Mouse (Mus musculus) Patski (cell line): ENCODE results near the gene Mrpl48. TPM values are rescaled to one million over a fixed set of nuclear protein-coding genes. Genes with fewer than 3 reads are reported as not detected.
A peak's percentile ranks its signal among the peaks of the same experiment; 100 is the strongest.

Experiments
- ATAC-seq: fragments of 100-300 bp; one replicate; pipeline ENCODE4 v1.8.0; 2021
- CTCF ChIA-PET: fragments of 350-600 bp; sonication (Branson Sonifier 250); formaldehyde crosslinking; loops from one replicate; lab custom pipeline; 2022; ENCODE audit warnings: inconsistent platforms; lab: Charles Lee
- POLR2A ChIA-PET: fragments of 350-600 bp; sonication (Branson Sonifier 250); formaldehyde crosslinking; loops from one replicate; lab custom pipeline; 2022; ENCODE audit warnings: antibody characterized with exemption, inconsistent platforms; lab: Charles Lee
- DNase-seq: peaks from one replicate; pipeline ENCODE4 v3.0.0-alpha.2; 2011; ENCODE audit warnings: low read depth, low spot score
- H3K27me3 ChIP-seq: fragments of 371-371 bp; one replicate; pipeline ENCODE4 v1.5.1; 2021
- CTCF ChIP-seq: fragments of 100-300 bp; IDR thresholded peaks from one replicate; pipeline ENCODE4 v1.5.1; 2021
- in situ Hi-C: fragments of 300-500 bp; cut with MboI; formaldehyde crosslinking; loops from 3 replicates; pipeline ENCODE4 v1.11.1; 2018; ENCODE audit warnings: low pct_unique_long_range_greater_than_20kb, mixed read lengths
- polyA plus RNA-seq: library from polyadenylated mRNA; unstranded; gene quantifications from one replicate; pipeline ENCODE4 v1.2.3, GENCODE M21; 2021

Gene Mrpl48
- polyA plus RNA-seq, 1 experiment from 2014 or later: 25.3 TPM

- no peak for DNase-seq
Measured at GRCm38 (mm10) chr7:100637657-100638056, 29.6 kb upstream of the Mrpl48 start.

GRCm38 (mm10) chr7:100624538-100624937, 16.4 kb upstream of the Mrpl48 start:
- in situ Hi-C loops: no loop called here
- TF ChIP-seq CTCF: no peak
- DNase-seq (no peak), ATAC-seq (no peak)
- POLR2A ChIA-PET: no interaction called here
- CTCF ChIA-PET: interaction anchor here (0.7 to 4.0 kb wide), 5 partner anchors 13 to 104 kb away, joined by 3 to 17 read pairs (median 3); no protein-coding TSS in a partner anchor
- H3K27me3 ChIP-seq: no peaks in the 10 kb centered on the region

More at GRCm38 (mm10) chr7:100637657-100638056, 29.6 kb upstream of the Mrpl48 start:
- TF ChIP-seq CTCF: peak; percentile 56
- H3K27me3 ChIP-seq: no peaks in the 10 kb centered on the region
- in situ Hi-C loops: loop anchor here (10.0 kb wide), 1 partner anchor 113 kb away; no protein-coding TSS in a partner anchor
- no peak for ATAC-seq
- ChIA-PET POLR2A (interaction anchor here (0.6 kb wide), 1 partner anchor 63 kb away, joined by 3 read pairs; no protein-coding TSS in a partner anchor), CTCF (interaction anchor here (0.6 to 3.9 kb wide), 8 partner anchors 12 to 117 kb away, joined by 3 to 16 read pairs (median 4); no protein-coding TSS in a partner anchor)

GRCm38 (mm10) chr7:100622277-100622676, 14.2 kb upstream of the Mrpl48 start:
- DNase-seq: no peak
- peak; percentile 48 for TF ChIP-seq CTCF
- ATAC-seq: no peak
- POLR2A ChIA-PET: no interaction called here
- CTCF ChIA-PET: interaction anchor here (1.2 to 4.0 kb wide), 2 partner anchors 13 to 101 kb away, joined by 3 to 17 read pairs; no protein-coding TSS in a partner anchor
- in situ Hi-C loops: no loop called here
- no peaks in the 10 kb centered on the region for H3K27me3 ChIP-seq

DNA sequence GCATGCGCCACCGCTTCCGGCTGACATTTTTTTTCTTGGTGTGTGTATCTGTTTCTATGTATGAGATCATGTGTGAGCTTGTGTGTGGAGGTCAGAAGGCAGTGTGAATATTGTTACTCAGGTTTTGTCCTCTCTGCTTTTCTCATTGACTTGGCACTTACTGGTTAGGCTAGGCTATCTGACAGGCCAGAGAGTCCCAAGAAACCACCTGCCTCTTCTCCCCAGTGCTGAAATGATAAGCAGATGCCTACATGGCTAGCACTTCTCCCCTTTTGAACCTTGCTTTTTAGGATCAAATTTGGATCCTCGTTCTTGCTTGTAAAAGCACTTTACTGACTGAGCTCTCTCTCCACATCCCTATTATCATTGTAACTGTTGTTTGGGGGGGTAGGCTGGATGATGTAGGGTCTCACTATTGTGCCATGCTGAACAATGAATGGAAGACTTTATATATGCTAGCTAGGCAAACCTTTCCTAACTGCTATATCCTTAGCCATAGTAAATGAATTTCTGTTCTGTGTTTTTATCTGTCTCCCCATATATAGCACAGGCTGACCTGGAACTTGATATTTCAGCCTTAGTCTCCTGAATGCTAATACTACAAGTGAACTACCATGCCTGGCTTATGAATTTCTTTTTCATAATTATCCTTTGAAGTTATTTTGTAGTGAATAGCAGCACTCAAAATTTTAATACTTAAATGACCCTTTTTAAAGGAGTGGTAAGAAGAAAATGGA, 8.2 kb upstream of the Mrpl48 start:
- TF ChIP-seq CTCF: no peak
- POLR2A ChIA-PET: interaction anchor here (0.6 kb wide), 1 partner anchor 378 kb away, joined by 3 read pairs; no protein-coding TSS in a partner anchor
- in situ Hi-C loops: no loop called here

DNA sequence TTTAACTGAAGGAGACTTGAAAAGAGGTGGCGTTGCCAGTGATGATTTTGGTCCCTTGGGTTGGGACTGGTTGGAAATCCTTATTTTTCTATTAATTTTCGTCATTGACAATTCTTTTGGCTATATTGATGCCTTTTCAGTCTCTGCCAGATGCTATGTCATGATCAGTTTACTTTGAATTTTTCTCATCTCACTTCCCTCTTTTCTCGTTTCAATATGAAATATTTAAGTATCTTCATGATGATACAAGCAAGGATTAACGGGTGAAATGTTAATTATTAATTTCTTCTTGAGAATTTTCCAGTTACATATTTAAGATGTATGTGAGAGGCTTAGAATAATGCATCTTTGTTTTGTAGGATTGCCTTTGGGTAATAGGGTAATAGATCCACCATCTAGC, 809 bp upstream of the Mrpl48 start:
- DNase-seq: no peak
- in situ Hi-C loops: no loop called here
- H3K27me3 ChIP-seq: no peaks in the 10 kb centered on the region
- CTCF ChIA-PET: interaction anchor here (1.0 to 2.7 kb wide), 4 partner anchors 9 to 35 kb away, joined by 3 to 17 read pairs (median 4); no protein-coding TSS in a partner anchor
- no peak for TF ChIP-seq CTCF
- no peak for ATAC-seq
- POLR2A ChIA-PET: no interaction called here

More for the DNA sequence above, 8.2 kb upstream of the Mrpl48 start:
- CTCF ChIA-PET: no interaction called here
- ATAC-seq (no peak), DNase-seq (no peak)
- H3K27me3 ChIP-seq: no peaks in the 10 kb centered on the region

GRCm38 (mm10) chr7:100607214-100608129, 629 bp downstream of the Mrpl48 start, which contains the start of gene Rab6a:
Rab6a (plus strand) TSS chr7:100607410.
- no peak for TF ChIP-seq CTCF
- no peaks in the 10 kb centered on the region for H3K27me3 ChIP-seq
- in situ Hi-C loops: no loop called here
- DNase-seq (peak; percentile 96), ATAC-seq (peak; percentile 88)
- CTCF ChIA-PET: no interaction called here
- POLR2A ChIA-PET: interaction anchor here (0.6 to 1.5 kb wide), 3 partner anchors 16 to 25 kb away, joined by 3 to 5 read pairs (median 4); no protein-coding TSS in a partner anchor

DNA sequence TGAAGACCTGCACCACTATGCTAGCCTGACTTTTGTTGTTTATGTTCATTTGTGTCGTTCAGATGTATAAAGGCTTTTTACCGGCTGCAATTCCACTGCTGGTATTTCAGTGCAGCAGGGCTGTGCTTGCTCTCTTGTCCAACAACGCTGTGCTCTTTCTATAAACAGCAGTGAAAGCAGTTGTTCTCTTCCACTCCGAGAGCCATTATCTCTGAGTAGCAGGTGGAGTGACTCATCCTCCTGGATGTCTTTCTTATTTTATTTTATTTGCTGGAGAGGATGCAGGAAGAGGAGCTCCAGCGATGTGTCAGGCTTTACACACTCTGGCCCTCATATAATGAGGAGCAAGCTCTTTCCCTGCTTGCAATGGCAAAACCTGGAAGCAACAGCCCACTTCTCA, 7.9 kb downstream of the Mrpl48 start:
- CTCF ChIA-PET: no interaction called here

GRCm38 (mm10) chr7:100593349-100593748, 14.8 kb downstream of the Mrpl48 start:
- DNase-seq (no peak), ATAC-seq (no peak)
- TF ChIP-seq CTCF: no peak
- H3K27me3 ChIP-seq: no peaks in the 10 kb centered on the region
- CTCF ChIA-PET: no interaction called here
- POLR2A ChIA-PET: no interaction called here
- in situ Hi-C loops: no loop called here

More for the DNA sequence above, 7.9 kb downstream of the Mrpl48 start:
- ATAC-seq: no peak
- no peak for DNase-seq
- POLR2A ChIA-PET: no interaction called here
- H3K27me3 ChIP-seq: no peaks in the 10 kb centered on the region
- no peak for TF ChIP-seq CTCF
- in situ Hi-C loops: no loop called here

GRCm38 (mm10) chr7:100591522-100591852, 16.6 kb downstream of the Mrpl48 start:
- DNase-seq (no peak), ATAC-seq (no peak)
- POLR2A ChIA-PET: interaction anchor here (0.9 to 1.2 kb wide), 4 partner anchors 8 to 17 kb away, joined by 3 to 5 read pairs (median 4); no protein-coding TSS in a partner anchor
- CTCF ChIA-PET: no interaction called here
- H3K27me3 ChIP-seq: no peaks in the 10 kb centered on the region
- TF ChIP-seq CTCF: no peak
- in situ Hi-C loops: no loop called here
